Mouse (Mus musculus) liver, adult 10 weeks (tissue): ENCODE data around the gene Barhl1. TPM values are rescaled to one million over a fixed set of nuclear protein-coding genes. Genes with fewer than 3 reads are reported as not detected.

Experiments used
- polyA plus RNA-seq: library from polyadenylated mRNA; stranded (reverse); fragments of 350-450 nt; fragmentation: Illumina TruSeq; extraction: RNeasy Lipid Tissue Mini Kit (QIAGEN cat#74804); gene quantifications from one replicate; pipeline ENCODE4 v1.2.3, GENCODE M21; 2014; ENCODE audit warnings: low read depth, low replicate concordance

The Barhl1 gene
- polyA plus RNA-seq = not detected

GRCm38 (mm10) chr2:28916513-28916865 lies at the start of gene Barhl1:
TSS of gene Barhl1 (minus strand) at chr2:28916668.

Other genes with a start within 250 kb of the Barhl1 start
- not detected for gene Spaca9, start 216.9 kb downstream of the Barhl1 start, polyA plus RNA-seq
- gene Ak8, start 216.5 kb downstream of the Barhl1 start, polyA plus RNA-seq = not detected
- gene Gtf3c4, start 76.3 kb downstream of the Barhl1 start, polyA plus RNA-seq = 8.1 TPM
- 3.6 TPM for gene Ddx31, start 76.3 kb downstream of the Barhl1 start, polyA plus RNA-seq
- not detected for gene Cfap77, start 138.4 kb upstream of the Barhl1 start, polyA plus RNA-seq
- 4.6 TPM for gene Ttf1, start 143.6 kb upstream of the Barhl1 start, polyA plus RNA-seq
- 8.8 TPM for gene Setx, start 207.5 kb upstream of the Barhl1 start, polyA plus RNA-seq